Mouse (Mus musculus): Measurements from ENCODE around the gene Ptprh. TPM values are rescaled to one million over a fixed set of nuclear protein-coding genes. Genes with fewer than 3 reads are reported as not detected.

Gene Ptprh
- polyA plus RNA-seq, 1 experiment from 2014 or later = 0.17 TPM

GRCm38 (mm10) chr7:4636179-4636578 is 32.3 kb upstream of the Ptprh start:
- WGBS = 81% methylated on average over 4 of the region's 4 CpGs
- Histone ChIP-seq H3K9ac (no peak overlapping the region), H3K9me3 (ENCODE audit: control insufficient read depth, low read length) (no peaks in the 10 kb centered on the region), H3K27me3 (ENCODE audit: control insufficient read depth, insufficient read depth, low read length) (no peaks in the 10 kb centered on the region), H3K27ac (no peak overlapping the region), H3K36me3 (replicated peaks; ENCODE audit: control insufficient read depth, insufficient read depth) (peaks cover 94% of the 10 kb centered on the region), H3K4me3 (replicated peaks; ENCODE audit: low read length) (no peak overlapping the region), H3K4me2 (replicated peaks) (no peak overlapping the region), H3K4me1 (replicated peaks; ENCODE audit: control insufficient read depth, insufficient read depth, low read length) (no peaks in the 10 kb centered on the region)
- ATAC-seq (ENCODE audit: low FRiP score) (no peak), DNase-seq (ENCODE audit: low spot score) (no peak)

GRCm38 (mm10) chr7:4631031-4631430 is 27.2 kb upstream of the Ptprh start, which contains the start of gene Tmem86b:
Gene Tmem86b (minus strand): TSS chr7:4631422.
- H3K4me3 ChIP-seq (replicated peaks; ENCODE audit: low read length) = no peak within 1 kb of the TSS
- no peak for DNase-seq (ENCODE audit: low spot score)
- H3K9ac ChIP-seq = no peak within 1 kb of the TSS
- WGBS = 90% methylated on average over 4 of the region's 4 CpGs
- H3K36me3 ChIP-seq (replicated peaks; ENCODE audit: control insufficient read depth, insufficient read depth) = peaks cover 75% of the 10 kb centered on the region
- no peak within 1 kb of the TSS for H3K4me2 ChIP-seq (replicated peaks)
- no peak within 1 kb of the TSS for H3K27ac ChIP-seq
- H3K27me3 ChIP-seq (ENCODE audit: control insufficient read depth, insufficient read depth, low read length) = no peaks in the 10 kb centered on the region
- H3K4me1 ChIP-seq (replicated peaks; ENCODE audit: control insufficient read depth, insufficient read depth, low read length) = no peaks in the 10 kb centered on the region
- ATAC-seq (ENCODE audit: low FRiP score) = no peak
- H3K9me3 ChIP-seq (ENCODE audit: control insufficient read depth, low read length) = no peaks in the 10 kb centered on the region

GRCm38 (mm10) chr7:4630198-4630597 is 26.4 kb upstream of the Ptprh start:
- ATAC-seq (ENCODE audit: low FRiP score) (no peak), DNase-seq (ENCODE audit: low spot score) (no peak)
- 89% methylated on average over 1 of the region's 1 CpGs for WGBS
- Histone ChIP-seq H3K27me3 (ENCODE audit: control insufficient read depth, insufficient read depth, low read length) (no peaks in the 10 kb centered on the region), H3K4me3 (replicated peaks; ENCODE audit: low read length) (no peak overlapping the region), H3K27ac (no peak overlapping the region), H3K9me3 (ENCODE audit: control insufficient read depth, low read length) (no peaks in the 10 kb centered on the region), H3K4me1 (replicated peaks; ENCODE audit: control insufficient read depth, insufficient read depth, low read length) (no peaks in the 10 kb centered on the region), H3K36me3 (replicated peaks; ENCODE audit: control insufficient read depth, insufficient read depth) (peaks cover 67% of the 10 kb centered on the region), H3K4me2 (replicated peaks) (no peak overlapping the region), H3K9ac (no peak overlapping the region)

GRCm38 (mm10) chr7:4629586-4629985 is 25.7 kb upstream of the Ptprh start:
- no peaks in the 10 kb centered on the region for H3K9me3 ChIP-seq (ENCODE audit: control insufficient read depth, low read length)
- H3K9ac ChIP-seq = no peak overlapping the region
- 90% methylated on average over 5 of the region's 5 CpGs for WGBS
- H3K4me2 ChIP-seq (replicated peaks) = no peak overlapping the region
- H3K27ac ChIP-seq = no peak overlapping the region
- DNase-seq (ENCODE audit: low spot score) = no peak
- no peaks in the 10 kb centered on the region for H3K4me1 ChIP-seq (replicated peaks; ENCODE audit: control insufficient read depth, insufficient read depth, low read length)
- H3K27me3 ChIP-seq (ENCODE audit: control insufficient read depth, insufficient read depth, low read length) = no peaks in the 10 kb centered on the region
- H3K4me3 ChIP-seq (replicated peaks; ENCODE audit: low read length) = no peak overlapping the region
- no peak for ATAC-seq (ENCODE audit: low FRiP score)
- peaks cover 62% of the 10 kb centered on the region for H3K36me3 ChIP-seq (replicated peaks; ENCODE audit: control insufficient read depth, insufficient read depth)

GRCm38 (mm10) chr7:4625928-4626327 is 22.1 kb upstream of the Ptprh start:
- Histone ChIP-seq H3K36me3 (replicated peaks; ENCODE audit: control insufficient read depth, insufficient read depth) (peaks cover 28% of the 10 kb centered on the region), H3K9me3 (ENCODE audit: control insufficient read depth, low read length) (no peaks in the 10 kb centered on the region), H3K9ac (no peak overlapping the region), H3K4me2 (replicated peaks) (no peak overlapping the region), H3K4me1 (replicated peaks; ENCODE audit: control insufficient read depth, insufficient read depth, low read length) (no peaks in the 10 kb centered on the region), H3K27me3 (ENCODE audit: control insufficient read depth, insufficient read depth, low read length) (no peaks in the 10 kb centered on the region), H3K4me3 (replicated peaks; ENCODE audit: low read length) (no peak overlapping the region), H3K27ac (no peak overlapping the region)
- WGBS = 90% methylated on average over 2 of the region's 2 CpGs
- DNase-seq (ENCODE audit: low spot score) (no peak), ATAC-seq (ENCODE audit: low FRiP score) (no peak)

GRCm38 (mm10) chr7:4624343-4624742 is 20.5 kb upstream of the Ptprh start:
- H3K4me2 ChIP-seq (replicated peaks) = no peak overlapping the region
- H3K9me3 ChIP-seq (ENCODE audit: control insufficient read depth, low read length) = no peaks in the 10 kb centered on the region
- H3K36me3 ChIP-seq (replicated peaks; ENCODE audit: control insufficient read depth, insufficient read depth) = peaks cover 12% of the 10 kb centered on the region
- WGBS = 53% methylated on average over 1 of the region's 1 CpGs
- H3K4me3 ChIP-seq (replicated peaks; ENCODE audit: low read length) = no peak overlapping the region
- H3K4me1 ChIP-seq (replicated peaks; ENCODE audit: control insufficient read depth, insufficient read depth, low read length) = no peaks in the 10 kb centered on the region
- H3K27me3 ChIP-seq (ENCODE audit: control insufficient read depth, insufficient read depth, low read length) = no peaks in the 10 kb centered on the region
- H3K27ac ChIP-seq = no peak overlapping the region
- ATAC-seq (ENCODE audit: low FRiP score) (no peak), DNase-seq (ENCODE audit: low spot score) (no peak)
- H3K9ac ChIP-seq = no peak overlapping the region

GRCm38 (mm10) chr7:4623544-4624189 is 19.8 kb upstream of the Ptprh start:
- Histone ChIP-seq H3K36me3 (replicated peaks; ENCODE audit: control insufficient read depth, insufficient read depth) (peaks cover 5% of the 10 kb centered on the region; the same call in 1 of the 2 replicates), H3K27me3 (ENCODE audit: control insufficient read depth, insufficient read depth, low read length) (no peaks in the 10 kb centered on the region), H3K4me3 (replicated peaks; ENCODE audit: low read length) (no peak overlapping the region), H3K9me3 (ENCODE audit: control insufficient read depth, low read length) (no peaks in the 10 kb centered on the region), H3K27ac (no peak overlapping the region), H3K4me1 (replicated peaks; ENCODE audit: control insufficient read depth, insufficient read depth, low read length) (no peaks in the 10 kb centered on the region), H3K4me2 (replicated peaks) (no peak overlapping the region), H3K9ac (no peak overlapping the region)
- WGBS = 23% methylated on average over 4 of the region's 4 CpGs
- ATAC-seq (ENCODE audit: low FRiP score) (peak; percentile 72; the same call in 1 of the 2 replicates), DNase-seq (ENCODE audit: low spot score) (peak; percentile 65)

GRCm38 (mm10) chr7:4619979-4620378 is 16.1 kb upstream of the Ptprh start:
- H3K9ac ChIP-seq = no peak overlapping the region
- H3K4me1 ChIP-seq (replicated peaks; ENCODE audit: control insufficient read depth, insufficient read depth, low read length) = no peaks in the 10 kb centered on the region
- ATAC-seq (ENCODE audit: low FRiP score) (no peak), DNase-seq (ENCODE audit: low spot score) (peak; percentile 46)
- 44% methylated on average over 1 of the region's 1 CpGs for WGBS
- no peaks in the 10 kb centered on the region for H3K36me3 ChIP-seq (replicated peaks; ENCODE audit: control insufficient read depth, insufficient read depth)
- no peaks in the 10 kb centered on the region for H3K27me3 ChIP-seq (ENCODE audit: control insufficient read depth, insufficient read depth, low read length)
- H3K27ac ChIP-seq = no peak overlapping the region
- no peak overlapping the region for H3K4me3 ChIP-seq (replicated peaks; ENCODE audit: low read length)
- H3K4me2 ChIP-seq (replicated peaks) = no peak overlapping the region
- H3K9me3 ChIP-seq (ENCODE audit: control insufficient read depth, low read length) = no peaks in the 10 kb centered on the region

- Histone ChIP-seq H3K9ac (no peak overlapping the region), H3K4me1 (replicated peaks; ENCODE audit: control insufficient read depth, insufficient read depth, low read length) (no peaks in the 10 kb centered on the region), H3K27me3 (ENCODE audit: control insufficient read depth, insufficient read depth, low read length) (no peaks in the 10 kb centered on the region), H3K4me2 (replicated peaks) (no peak overlapping the region), H3K36me3 (replicated peaks; ENCODE audit: control insufficient read depth, insufficient read depth) (no peaks in the 10 kb centered on the region), H3K9me3 (ENCODE audit: control insufficient read depth, low read length) (no peaks in the 10 kb centered on the region), H3K4me3 (replicated peaks; ENCODE audit: low read length) (no peak overlapping the region), H3K27ac (no peak overlapping the region)
- DNase-seq (ENCODE audit: low spot score) (no peak), ATAC-seq (ENCODE audit: low FRiP score) (no peak)
- WGBS = 66% methylated on average over 14 of the region's 14 CpGs
These were observed 10.0 kb upstream of the Ptprh start for GRCm38 (mm10) chr7:4613740-4614403.
